Mouse (Mus musculus): Measurements from ENCODE around the gene Eif4e.

DNA sequence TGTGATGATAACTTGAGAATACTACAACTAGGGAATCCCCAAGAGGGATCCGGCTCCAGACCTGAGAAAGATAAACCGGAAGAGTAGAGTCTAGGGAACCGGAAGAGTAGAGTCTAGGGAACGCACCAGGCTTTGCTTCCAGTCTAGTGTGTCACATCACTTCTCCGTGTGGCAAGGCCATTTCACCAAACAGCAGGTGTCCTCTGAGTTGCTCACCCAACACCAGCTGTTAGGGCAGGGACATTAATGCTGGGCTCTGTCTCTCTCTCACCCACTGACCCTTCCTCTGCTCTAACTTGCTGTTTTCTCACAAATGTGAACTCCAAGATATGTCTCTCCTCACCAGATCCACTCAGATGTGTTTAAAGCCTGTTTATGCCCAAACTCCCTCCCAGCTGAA lies 82.7 kb downstream of the Eif4e start:
- TF ChIP-seq CTCF (IDR thresholded peaks at IDR 0.05; ENCODE audit: extremely low read depth, insufficient read length, insufficient replicate concordance, low read depth, low read length) (no peak), POLR2A (IDR thresholded peaks at IDR 0.05; ENCODE audit: low read depth, low read length) (no peak)

Data from small intestine, adult 2 months (tissue).